Mouse (Mus musculus) olfactory bulb, adult 2 months (tissue): ENCODE data around the gene Gng2.

ENCODE experiments used
- CTCF ChIP-seq: fragments of 200-500 bp; IDR thresholded peaks from 2 replicates; pipeline ENCODE4 v1.5.1; 2012; ENCODE audit warnings: low read depth, mild to moderate bottlenecking, low read length, moderate library complexity; ENCODE audit not compliant: insufficient read depth
- POLR2A ChIP-seq: fragments of 200-500 bp; IDR thresholded peaks from 2 replicates; pipeline ENCODE4 v1.6.1; 2012; ENCODE audit warnings: mild to moderate bottlenecking, low read depth, low read length, moderate library complexity; ENCODE audit not compliant: insufficient read depth

DNA sequence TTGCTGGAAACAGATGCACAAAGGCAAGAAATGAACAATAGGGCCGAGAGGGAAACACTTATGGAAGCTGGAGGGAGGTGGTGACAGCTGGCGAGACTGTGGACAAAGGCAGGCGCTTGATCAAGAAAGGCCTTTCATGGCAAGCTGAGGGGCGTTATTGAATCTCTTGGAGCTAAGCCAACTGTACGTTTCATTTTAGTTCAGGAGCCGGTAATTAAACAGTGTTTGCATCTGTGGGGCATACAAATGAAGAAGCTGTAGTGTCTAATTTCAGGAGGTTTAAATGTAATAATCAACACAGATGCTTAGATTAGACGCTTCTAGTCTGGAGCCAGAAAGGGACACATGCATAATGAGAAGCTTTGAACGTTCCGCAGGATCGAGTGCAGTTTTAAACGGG lies 151.9 kb downstream of the Gng2 start:
- TF ChIP-seq CTCF (no peak), POLR2A (no peak)
